Mouse (Mus musculus) stomach, embryonic 15.5 days (tissue): ENCODE measurements at regions not wholly inside any gene's neighbourhood (a gene's known extent, or its start where the extent isn't known, plus 50 kb on each side); places are given as distances from the start of the nearest gene placed in this dataset.
"Not testable (repeated sequence)": the region's sequence is repeated elsewhere in the genome, so short reads cannot be mapped to it uniquely, and the experiment has no call there.

Experiments
- ATAC-seq: fragments of 200-750 bp; cut with Nextera tagmentation; 2 replicates; pipeline ENCODE4 v1.8.0; 2017; ENCODE audit warnings: low read depth, moderate number of reproducible peaks, moderate TSS enrichment; ENCODE audit not compliant: insufficient read depth, low FRiP score
- H3K27ac ChIP-seq: fragments of 300-500 bp; sonication (generic); 2 replicates; pipeline ENCODE4 v1.5.1; 2015; ENCODE audit warnings: mild to moderate bottlenecking, inconsistent platforms
- H3K27me3 ChIP-seq: fragments of 300-500 bp; sonication (generic); replicated peaks from 2 replicates; pipeline ENCODE4 v1.6.1; 2015; ENCODE audit warnings: inconsistent platforms
- H3K36me3 ChIP-seq: fragments of 300-500 bp; sonication (generic); 2 replicates; pipeline ENCODE4 v1.6.1; 2015; ENCODE audit warnings: inconsistent platforms
- H3K4me1 ChIP-seq: fragments of 300-500 bp; sonication (generic); 2 replicates; pipeline ENCODE4 v1.6.1; 2015; ENCODE audit warnings: inconsistent platforms
- H3K4me2 ChIP-seq: fragments of 300-500 bp; sonication (generic); 2 replicates; pipeline ENCODE4 v1.6.1; 2015; ENCODE audit warnings: mild to moderate bottlenecking, inconsistent platforms
- H3K4me3 ChIP-seq: fragments of 300-500 bp; sonication (generic); replicated peaks from 2 replicates; pipeline ENCODE4 v1.5.1; 2015; ENCODE audit warnings: inconsistent platforms
- H3K9ac ChIP-seq: fragments of 300-500 bp; sonication (generic); 2 replicates; pipeline ENCODE4 v1.6.1; 2015; ENCODE audit warnings: inconsistent platforms
- H3K9me3 ChIP-seq: fragments of 300-500 bp; sonication (generic); 2 replicates; pipeline ENCODE4 v1.6.1; 2016; ENCODE audit warnings: inconsistent platforms
- WGBS: fragments of 180-500 bp; shearing (Covaris S2); methylation state at CpG from one replicate; pipeline ENCODE4 v1.1.7; 2015; 5-methylcytosine and 5-hydroxymethylcytosine counted together

GRCm38 (mm10) chr14:52862491-52862890 lies 366.9 kb upstream of the Olfr1507 start:
- WGBS = 36% methylated on average over 15 of the region's 20 CpGs
- H3K27ac ChIP-seq, H3K9me3 ChIP-seq, H3K4me1 ChIP-seq, H3K27me3 ChIP-seq, H3K4me3 ChIP-seq, H3K4me2 ChIP-seq, ATAC-seq, H3K9ac ChIP-seq, H3K36me3 ChIP-seq: not testable (repeated sequence)

DNA sequence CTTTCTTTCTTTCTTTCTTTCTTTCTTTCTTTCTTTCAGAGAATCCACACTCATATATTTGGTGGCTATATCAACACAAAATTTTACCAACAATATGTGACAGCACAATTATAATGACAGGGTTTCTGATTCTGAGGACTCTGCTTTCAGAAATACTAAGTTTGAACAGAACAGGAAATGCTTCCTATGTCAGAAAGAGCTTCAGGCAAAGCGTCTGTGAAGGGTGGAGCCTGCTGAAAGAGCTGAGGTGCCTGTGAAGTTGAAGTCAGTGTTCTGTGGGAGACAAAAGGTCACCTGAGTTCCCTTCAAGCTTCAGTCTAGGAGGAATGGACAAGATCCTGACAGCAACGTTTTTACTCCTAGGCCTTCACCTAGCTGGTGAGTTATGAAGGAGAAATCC lies 359.8 kb upstream of the Olfr1507 start:
- H3K9ac ChIP-seq, H3K4me1 ChIP-seq, H3K4me3 ChIP-seq, H3K9me3 ChIP-seq, ATAC-seq, H3K27ac ChIP-seq, H3K27me3 ChIP-seq, H3K36me3 ChIP-seq, H3K4me2 ChIP-seq: not testable (repeated sequence)
- no CpG with 5 or more reads among the region's 2 CpGs for WGBS

DNA sequence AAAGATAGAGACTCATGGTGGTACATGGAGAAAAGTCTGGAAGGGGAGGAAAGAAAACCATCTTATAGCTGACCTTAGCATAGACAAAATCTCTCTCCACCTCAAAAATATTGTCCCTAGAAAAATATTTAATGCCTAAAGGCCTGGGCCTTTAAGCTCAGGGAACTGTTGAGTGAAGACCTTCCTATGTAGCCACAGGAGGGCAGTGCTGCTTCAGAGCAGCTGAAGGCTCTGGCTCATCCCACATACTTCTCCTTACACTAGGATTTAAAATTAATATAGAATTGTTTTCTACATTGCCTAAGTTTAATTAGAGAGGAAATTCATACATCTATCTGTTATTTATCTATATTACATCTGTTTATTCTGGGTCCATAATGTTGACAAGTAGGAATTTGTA lies 358.0 kb upstream of the Olfr1507 start:
- H3K36me3 ChIP-seq, H3K27me3 ChIP-seq, H3K9me3 ChIP-seq, H3K9ac ChIP-seq, H3K4me2 ChIP-seq, H3K4me1 ChIP-seq, ATAC-seq, H3K4me3 ChIP-seq, H3K27ac ChIP-seq: not testable (repeated sequence)

DNA sequence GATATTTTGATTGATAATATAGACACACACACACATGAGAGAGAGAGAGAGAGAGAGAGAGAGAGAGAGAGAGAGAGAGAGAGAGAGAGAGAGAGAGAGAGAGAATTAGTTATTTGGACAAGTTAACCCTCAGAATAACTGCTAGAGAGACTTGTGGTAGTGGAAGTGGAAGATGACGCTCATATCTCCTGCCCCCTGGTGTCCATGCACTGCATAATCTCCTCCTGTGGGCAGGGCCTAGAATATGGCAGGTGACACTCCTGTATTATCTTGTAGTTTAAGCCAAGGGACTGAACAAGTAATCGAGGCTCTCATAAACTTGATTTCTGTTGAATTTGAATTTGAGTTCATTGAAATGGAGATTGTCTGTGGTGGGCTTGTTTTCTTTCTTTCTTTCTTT lies 352.4 kb upstream of the Olfr1507 start:
- H3K4me1 ChIP-seq, H3K4me3 ChIP-seq, ATAC-seq, H3K27me3 ChIP-seq, H3K4me2 ChIP-seq, H3K27ac ChIP-seq, H3K9me3 ChIP-seq, H3K9ac ChIP-seq, H3K36me3 ChIP-seq: not testable (repeated sequence)
- WGBS = no CpG with 5 or more reads among the region's 2 CpGs

DNA sequence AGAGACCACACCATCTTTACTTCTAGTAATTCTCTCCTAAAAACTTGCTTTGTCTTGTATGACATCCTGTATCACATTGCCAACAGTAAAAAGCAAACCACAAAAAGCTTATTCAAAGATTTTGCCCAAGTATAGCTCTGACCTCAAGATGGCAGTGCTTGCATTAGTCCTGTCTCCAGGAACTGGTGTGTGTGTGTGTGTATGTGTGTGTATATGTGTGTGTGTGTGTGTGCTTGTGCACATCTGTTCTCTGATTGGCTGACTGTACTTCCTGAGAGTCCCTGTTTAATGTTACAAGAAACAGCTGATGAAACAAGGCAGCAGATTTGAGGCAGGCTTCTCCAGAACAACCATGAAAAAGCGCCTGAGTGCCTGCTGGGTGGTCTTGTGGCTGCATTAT lies 328.5 kb upstream of the Olfr1507 start:
- not testable (repeated sequence) for H3K4me3 ChIP-seq, H3K36me3 ChIP-seq, H3K4me2 ChIP-seq, H3K4me1 ChIP-seq, H3K9ac ChIP-seq, ATAC-seq, H3K9me3 ChIP-seq, H3K27ac ChIP-seq, H3K27me3 ChIP-seq
- WGBS = no CpG with 5 or more reads among the region's 1 CpGs

DNA sequence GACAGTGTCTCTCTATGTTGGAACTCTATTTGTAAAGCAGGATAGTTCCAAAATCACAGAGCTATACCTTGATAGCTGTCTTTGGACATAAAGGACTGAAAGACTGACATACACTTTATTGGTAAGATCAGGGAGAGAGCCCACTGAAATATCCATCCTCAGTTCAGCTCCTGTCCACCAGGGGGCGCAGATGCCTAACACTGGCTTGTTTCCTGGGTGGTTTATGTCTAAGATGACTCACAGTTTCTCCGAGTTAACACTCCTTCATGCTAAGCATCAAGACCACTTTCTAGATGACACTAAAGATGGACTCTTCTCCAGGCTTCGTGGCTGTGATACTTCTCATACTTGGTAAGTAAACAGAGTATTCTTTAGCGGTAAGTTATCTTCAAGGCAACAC lies 326.1 kb upstream of the Olfr1507 start:
- not testable (repeated sequence) for H3K36me3 ChIP-seq, H3K27ac ChIP-seq, ATAC-seq, H3K27me3 ChIP-seq, H3K9me3 ChIP-seq, H3K4me1 ChIP-seq, H3K9ac ChIP-seq, H3K4me2 ChIP-seq, H3K4me3 ChIP-seq
- no CpG with 5 or more reads among the region's 4 CpGs for WGBS

DNA sequence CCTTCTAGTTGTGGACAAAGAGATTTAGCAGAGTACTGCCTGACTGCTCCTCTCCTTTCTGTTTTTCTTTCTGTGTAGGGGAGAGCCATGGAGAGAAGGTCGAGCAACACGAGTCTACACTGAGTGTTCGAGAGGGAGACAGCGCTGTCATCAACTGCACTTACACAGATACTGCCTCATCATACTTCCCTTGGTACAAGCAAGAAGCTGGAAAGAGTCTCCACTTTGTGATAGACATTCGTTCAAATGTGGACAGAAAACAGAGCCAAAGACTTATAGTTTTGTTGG lies 315.5 kb upstream of the Olfr1507 start:
- H3K36me3 ChIP-seq, H3K4me2 ChIP-seq, H3K4me1 ChIP-seq, H3K27me3 ChIP-seq, ATAC-seq, H3K9me3 ChIP-seq, H3K27ac ChIP-seq, H3K4me3 ChIP-seq, H3K9ac ChIP-seq: not testable (repeated sequence)
- WGBS = 80% methylated on average over 3 of the region's 5 CpGs

- not testable (repeated sequence) for H3K4me1 ChIP-seq, H3K36me3 ChIP-seq, H3K4me2 ChIP-seq, H3K9me3 ChIP-seq, H3K27ac ChIP-seq, H3K9ac ChIP-seq, H3K27me3 ChIP-seq, H3K4me3 ChIP-seq, ATAC-seq
- 66% methylated on average over 8 of the region's 8 CpGs for WGBS
These were observed 315.0 kb upstream of the Olfr1507 start for GRCm38 (mm10) chr14:52810275-52811127.

DNA sequence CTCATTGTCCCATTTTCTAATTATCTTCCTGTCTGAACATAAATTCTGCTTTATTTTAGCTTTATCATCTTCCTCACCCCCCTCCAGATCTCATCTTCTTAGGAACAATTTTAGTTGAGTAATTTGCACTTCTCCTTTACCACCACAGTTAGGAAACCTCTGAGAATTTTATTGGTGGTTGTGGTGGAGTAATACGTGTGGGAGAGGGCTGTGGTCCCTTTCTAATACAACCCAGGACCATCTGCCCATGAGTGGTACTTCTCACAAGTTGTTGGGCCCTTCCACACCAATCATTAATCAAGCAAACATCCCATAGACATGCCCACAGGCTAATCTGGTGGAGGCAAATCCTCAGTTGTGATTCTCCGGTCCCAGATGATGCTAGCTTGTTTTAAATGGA lies 306.2 kb upstream of the Olfr1507 start:
- not testable (repeated sequence) for H3K27me3 ChIP-seq, H3K27ac ChIP-seq, H3K4me2 ChIP-seq, ATAC-seq, H3K4me3 ChIP-seq, H3K4me1 ChIP-seq, H3K9ac ChIP-seq, H3K9me3 ChIP-seq, H3K36me3 ChIP-seq
- 78% methylated on average over 2 of the region's 2 CpGs for WGBS

DNA sequence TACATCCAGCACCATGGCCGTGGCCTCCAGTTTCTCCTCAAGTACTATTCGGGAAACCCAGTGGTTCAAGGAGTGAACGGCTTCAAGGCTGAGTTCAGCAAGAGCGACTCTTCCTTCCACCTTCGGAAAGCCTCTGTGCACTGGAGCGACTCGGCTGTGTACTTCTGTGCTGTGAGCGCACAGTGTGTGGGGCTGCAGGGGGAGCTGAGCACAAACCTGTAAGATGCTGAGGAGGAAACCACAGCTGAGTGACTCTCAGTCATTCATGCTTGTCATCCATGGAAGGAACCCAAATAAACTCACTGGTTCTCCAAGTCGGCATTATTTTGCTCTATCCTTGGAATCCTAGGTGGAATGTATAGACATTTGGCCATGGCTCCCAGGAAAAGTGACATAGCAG lies 297.1 kb upstream of the Olfr1507 start:
- H3K9me3 ChIP-seq, H3K36me3 ChIP-seq, H3K27ac ChIP-seq, H3K4me3 ChIP-seq, ATAC-seq, H3K9ac ChIP-seq, H3K27me3 ChIP-seq, H3K4me1 ChIP-seq, H3K4me2 ChIP-seq: not testable (repeated sequence)
- WGBS = 97% methylated on average over 7 of the region's 9 CpGs

- 37% methylated on average over 6 of the region's 6 CpGs for WGBS
- H3K4me2 ChIP-seq, H3K27ac ChIP-seq, ATAC-seq, H3K4me1 ChIP-seq, H3K27me3 ChIP-seq, H3K4me3 ChIP-seq, H3K36me3 ChIP-seq, H3K9ac ChIP-seq, H3K9me3 ChIP-seq: not testable (repeated sequence)
These were observed 296.3 kb upstream of the Olfr1507 start for GRCm38 (mm10) chr14:52791828-52792227.

GRCm38 (mm10) chr14:52782832-52783231 lies 287.3 kb upstream of the Olfr1507 start:
- 77% methylated on average over 4 of the region's 4 CpGs for WGBS
- not testable (repeated sequence) for H3K4me1 ChIP-seq, H3K27ac ChIP-seq, H3K27me3 ChIP-seq, H3K9ac ChIP-seq, ATAC-seq, H3K9me3 ChIP-seq, H3K4me3 ChIP-seq, H3K4me2 ChIP-seq, H3K36me3 ChIP-seq

- not testable (repeated sequence) for ATAC-seq, H3K27ac ChIP-seq, H3K36me3 ChIP-seq, H3K4me1 ChIP-seq, H3K4me3 ChIP-seq, H3K4me2 ChIP-seq, H3K27me3 ChIP-seq, H3K9ac ChIP-seq, H3K9me3 ChIP-seq
- 75% methylated on average over 2 of the region's 2 CpGs for WGBS
These were observed 280.3 kb upstream of the Olfr1507 start for GRCm38 (mm10) chr14:52775816-52776215.
